Mouse (Mus musculus) common myeloid progenitor, adult 5-6 weeks (primary cell): ENCODE data around the gene Olfr558. TPM values are rescaled to one million over a fixed set of nuclear protein-coding genes. Genes with fewer than 3 reads are reported as not detected.

Source experiments
- ATAC-seq: replicated peaks from 2 replicates; pipeline ENCODE4 v1.8.0; 2016; ENCODE audit warnings: low read depth, mild to moderate bottlenecking, moderate TSS enrichment, inconsistent platforms; ENCODE audit not compliant: poor library complexity, severe bottlenecking
- total RNA-seq: library from RNA; stranded (forward); fragments of 200-1000, 187-1606 nt; gene quantifications from 2 replicates; pipeline ENCODE4 v1.2.3, GENCODE M21; 2017

Olfr558 gene
- 0.14 TPM in 1 of 2 replicates, not detected in the other for total RNA-seq

DNA sequence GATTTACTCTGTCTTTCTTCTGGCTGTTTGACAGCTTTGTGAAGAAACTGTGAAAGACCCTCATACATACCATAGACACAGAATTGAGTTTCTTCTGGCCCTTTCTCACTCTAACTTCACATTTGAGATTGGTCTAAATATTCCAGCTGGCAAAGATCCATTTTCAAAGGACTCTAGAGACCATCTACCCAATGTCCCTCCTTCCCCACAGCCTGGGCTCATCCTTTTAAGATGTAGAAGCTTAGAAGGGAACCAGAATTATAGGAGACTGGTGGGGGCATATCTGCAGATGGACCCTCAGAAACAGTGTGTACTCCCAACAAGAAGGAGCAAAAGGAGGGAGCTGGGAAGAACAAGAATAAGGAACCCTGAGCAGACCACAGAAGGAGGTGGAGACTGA is at the start of gene Olfr558:
Gene Olfr558 (plus strand): TSS at position 301 of the 400 bp plus-strand sequence.
- no peak for ATAC-seq

DNA sequence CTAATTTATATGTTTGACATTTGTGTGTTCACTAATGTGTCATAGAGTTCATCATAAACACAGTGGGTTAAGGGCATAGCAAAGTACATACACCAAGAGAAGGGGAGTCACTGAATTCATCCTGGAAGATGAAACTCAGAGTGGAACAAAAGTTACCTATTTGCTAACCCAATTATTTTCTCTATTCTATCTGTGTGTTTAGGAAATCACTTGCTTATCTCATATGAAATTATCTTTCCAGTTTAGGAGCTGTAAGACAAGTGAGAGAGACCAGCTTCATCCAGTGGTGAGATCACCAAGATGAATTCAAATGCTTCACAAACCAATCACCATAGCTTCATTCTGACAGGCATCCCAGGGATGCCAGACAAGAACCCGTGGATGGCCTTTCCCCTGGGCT is 43.5 kb upstream of the Olfr558 start, which contains the start of gene Olfr555:
Gene Olfr555 (plus strand): TSS at position 301 of the 400 bp plus-strand sequence.
- ATAC-seq = no peak

DNA sequence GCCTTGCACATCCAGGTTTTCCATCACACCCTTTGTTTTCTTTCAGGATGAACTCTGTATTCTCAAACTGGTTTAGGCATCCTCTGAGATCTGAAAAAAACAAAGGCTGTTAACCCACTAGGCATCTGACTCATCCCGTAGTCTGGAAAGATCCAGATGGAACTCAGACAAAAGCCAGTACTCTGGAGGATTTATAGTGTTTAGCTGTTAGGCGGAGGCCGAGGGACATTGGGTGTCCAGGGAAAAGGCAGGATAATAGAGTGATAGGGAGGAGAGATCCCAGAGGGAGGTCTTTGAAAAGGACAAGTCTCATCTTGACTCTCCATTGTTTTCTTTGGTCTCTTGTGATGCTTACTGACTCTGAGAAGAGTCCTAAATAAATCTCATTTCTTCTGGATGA is 37.4 kb upstream of the Olfr558 start, which contains the start of gene Olfr556:
Gene Olfr556 (plus strand): TSS at position 301 of the 400 bp plus-strand sequence.
- no peak for ATAC-seq

DNA sequence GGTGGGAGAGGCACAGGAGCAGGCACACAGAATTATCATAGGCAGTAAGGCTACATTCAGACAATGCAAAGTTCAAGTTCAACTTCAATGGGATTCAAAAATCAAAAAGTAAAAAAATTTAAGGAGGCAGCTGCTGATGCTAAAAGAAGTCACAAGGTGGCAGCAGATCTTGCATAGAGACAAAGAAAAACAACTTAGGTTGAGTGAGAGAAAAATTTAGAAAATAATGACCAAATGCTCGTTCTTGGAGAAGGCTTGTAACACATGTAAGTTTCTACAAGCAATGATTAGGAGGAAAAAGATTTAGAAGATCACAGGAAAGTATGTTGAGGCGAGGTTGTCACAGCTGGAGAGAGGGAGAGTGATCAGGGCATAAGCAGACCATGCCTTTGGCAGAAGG is 36.6 kb upstream of the Olfr558 start:
- ATAC-seq = peak; percentile 65; the same call in 1 of the 2 replicates

DNA sequence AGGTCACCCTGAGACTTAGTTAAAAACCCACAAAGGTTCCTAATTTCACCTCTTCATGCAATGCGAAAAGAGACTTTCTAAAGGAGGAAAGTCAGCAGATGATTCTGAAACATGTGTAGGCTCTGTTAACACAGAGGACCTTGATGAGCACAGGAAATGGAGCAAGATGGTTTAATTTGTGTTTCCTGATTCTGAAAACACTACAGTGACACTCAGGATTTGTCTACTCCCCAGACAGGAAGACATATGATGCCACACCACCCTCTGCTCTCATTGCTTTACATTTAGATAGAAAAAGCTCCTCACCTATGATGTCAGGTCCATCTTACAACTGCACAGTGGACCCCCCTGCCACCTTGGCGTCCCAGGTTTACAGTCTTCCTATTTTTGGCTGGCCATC is 25.8 kb upstream of the Olfr558 start:
- ATAC-seq = peak; percentile 52; the same call in 1 of the 2 replicates

DNA sequence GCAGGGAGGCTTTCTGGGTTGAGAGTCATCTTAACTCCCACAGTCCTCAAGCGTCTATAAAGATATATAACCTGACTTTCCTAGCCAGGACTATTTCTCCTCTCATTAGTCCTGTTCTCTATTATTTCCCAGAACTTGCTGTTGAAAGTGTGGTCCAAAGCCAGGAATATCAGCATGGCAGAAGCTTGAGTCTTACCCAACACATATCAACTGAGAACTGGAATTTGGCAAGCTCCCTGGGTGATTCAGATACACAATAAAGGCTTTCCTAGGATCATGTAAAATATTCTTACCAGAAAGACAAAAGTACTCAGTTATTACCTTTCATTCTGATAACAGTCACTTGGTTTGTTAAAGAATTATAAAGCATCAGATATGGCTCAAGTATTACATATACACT is 20.1 kb upstream of the Olfr558 start:
- ATAC-seq = no peak

DNA sequence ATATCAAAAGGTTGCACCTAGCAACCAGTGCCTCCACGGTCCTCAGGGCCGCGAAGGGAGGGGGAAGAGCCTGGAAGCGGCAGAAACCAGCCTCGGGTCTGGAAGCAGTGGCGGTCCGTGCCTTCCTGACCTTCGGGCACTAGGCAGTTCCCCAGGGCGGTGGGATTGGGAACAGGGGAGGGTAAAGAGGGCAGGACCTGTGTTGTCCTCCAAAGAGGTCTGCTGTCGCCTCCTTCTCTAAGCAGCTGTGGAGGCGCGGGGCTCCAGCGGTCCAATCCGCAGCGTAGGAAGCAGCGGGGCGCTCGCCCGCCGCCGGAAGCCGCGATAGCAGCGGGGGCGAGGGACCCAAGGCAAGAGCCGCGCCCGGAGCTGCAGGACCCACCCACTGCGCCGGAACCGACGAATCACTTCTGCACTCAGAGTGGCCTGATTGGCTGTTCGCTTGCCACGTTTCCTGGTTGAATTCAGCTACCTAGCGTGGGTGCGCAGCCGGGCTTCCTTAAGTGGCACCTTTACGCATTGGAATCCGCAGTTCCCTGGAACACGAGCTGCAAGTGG is 15.0 kb upstream of the Olfr558 start, which contains the start of gene Trim68:
Gene Trim68 (minus strand): TSS at position 384 of the 558 bp plus-strand sequence.
- peak; percentile 100 for ATAC-seq

DNA sequence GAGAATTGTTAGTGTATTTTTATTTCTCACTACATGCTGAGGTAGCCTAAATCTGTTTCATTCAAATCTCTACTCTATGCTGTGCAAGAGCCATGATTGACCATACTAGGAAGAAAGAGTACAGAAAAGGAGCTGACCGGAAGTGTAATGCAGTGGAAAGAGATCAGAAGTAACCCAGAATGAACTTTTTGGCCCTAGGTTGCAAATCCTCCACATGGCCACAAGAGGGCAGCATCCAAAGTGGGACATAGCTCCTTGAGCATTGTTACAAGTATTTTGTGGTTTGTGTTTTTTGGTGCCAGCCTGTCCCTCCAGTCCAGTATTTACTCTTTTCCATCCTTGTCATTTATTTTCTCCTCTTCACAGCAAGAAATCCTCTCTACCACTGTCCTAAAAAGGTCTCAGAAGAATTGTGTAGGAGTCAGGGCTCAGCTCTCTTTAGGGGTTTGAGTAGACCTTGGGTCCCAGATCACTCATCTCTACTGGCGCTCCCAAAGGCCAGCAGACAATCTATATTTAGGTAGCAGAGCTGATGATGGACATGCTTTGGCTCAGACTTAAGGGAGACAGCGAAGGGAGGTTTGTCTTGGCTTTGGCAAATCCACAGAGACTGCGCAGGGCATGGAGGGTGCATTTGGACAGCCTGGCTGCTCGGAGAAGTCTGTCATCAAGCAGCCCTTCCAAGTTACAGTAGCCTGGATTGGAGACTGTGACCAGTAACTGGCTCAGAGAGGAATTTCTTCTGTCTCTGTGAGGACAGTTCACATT is 6.5 kb upstream of the Olfr558 start, which contains the start of gene Olfr557:
Gene Olfr557 (plus strand): TSS at position 553 of the 768 bp plus-strand sequence.
- peak; percentile 93 for ATAC-seq

DNA sequence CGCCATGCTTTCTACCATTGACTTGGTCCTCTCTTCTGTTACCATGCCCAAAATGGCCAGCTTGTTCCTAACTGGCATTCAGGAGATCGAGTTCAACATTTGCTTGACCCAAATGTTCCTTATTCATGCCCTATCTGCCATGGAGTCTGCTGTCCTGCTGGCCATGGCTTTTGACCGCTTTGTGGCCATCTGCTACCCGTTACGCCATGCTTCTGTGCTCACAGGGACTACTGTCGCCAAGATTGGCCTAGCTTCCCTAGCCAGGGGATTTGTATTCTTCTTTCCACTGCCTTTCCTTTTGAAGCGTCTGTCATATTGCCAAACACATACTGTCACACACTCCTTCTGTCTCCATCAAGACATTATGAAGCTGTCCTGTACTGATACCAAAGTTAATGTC is 3.6 kb upstream of the Olfr558 start:
- no peak for ATAC-seq

DNA sequence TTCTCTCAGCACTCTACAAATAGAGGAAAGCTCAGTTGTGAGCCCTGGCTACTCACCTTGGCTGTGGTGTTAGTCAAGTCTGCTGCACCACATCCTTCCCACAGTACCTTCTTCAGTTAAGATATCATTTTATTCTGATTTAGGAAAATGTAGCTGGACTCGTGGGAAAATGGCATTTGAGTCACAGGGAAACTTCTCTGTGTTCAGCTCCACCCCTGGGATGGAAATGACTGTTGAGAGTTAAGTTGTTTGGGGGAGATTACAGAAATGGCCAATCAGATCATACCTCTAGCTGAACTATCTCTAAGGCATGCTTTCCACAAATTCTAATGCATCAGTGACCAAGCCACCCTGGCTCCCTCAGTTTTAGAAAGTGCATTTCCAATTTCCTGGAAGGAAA is 17.0 kb downstream of the Olfr558 start, which contains the start of gene Olfr33:
Gene Olfr33 (minus strand): TSS at position 101 of the 400 bp plus-strand sequence.
- ATAC-seq = no peak

DNA sequence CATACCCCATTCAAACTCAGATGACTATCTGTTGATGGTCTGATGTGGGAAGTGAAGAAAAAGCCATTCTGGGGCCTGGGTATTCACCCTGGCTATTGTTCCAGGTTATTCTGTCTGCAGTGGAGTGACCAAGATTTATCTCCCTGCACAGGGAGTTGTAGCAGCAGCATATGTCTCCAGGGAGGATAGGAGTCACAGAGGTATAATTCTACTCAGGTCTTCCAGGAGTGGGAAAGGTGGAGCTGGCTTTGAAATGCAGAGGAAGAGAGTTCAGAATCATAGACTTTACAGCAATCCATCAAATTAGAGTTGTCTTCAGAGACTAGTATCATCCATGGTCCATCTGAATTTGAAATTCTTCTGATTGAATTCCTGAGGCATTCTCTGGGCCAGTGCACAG is 25.4 kb downstream of the Olfr558 start, which contains the start of gene Olfr559:
Gene Olfr559 (minus strand): TSS at position 101 of the 400 bp plus-strand sequence.
- no peak for ATAC-seq

DNA sequence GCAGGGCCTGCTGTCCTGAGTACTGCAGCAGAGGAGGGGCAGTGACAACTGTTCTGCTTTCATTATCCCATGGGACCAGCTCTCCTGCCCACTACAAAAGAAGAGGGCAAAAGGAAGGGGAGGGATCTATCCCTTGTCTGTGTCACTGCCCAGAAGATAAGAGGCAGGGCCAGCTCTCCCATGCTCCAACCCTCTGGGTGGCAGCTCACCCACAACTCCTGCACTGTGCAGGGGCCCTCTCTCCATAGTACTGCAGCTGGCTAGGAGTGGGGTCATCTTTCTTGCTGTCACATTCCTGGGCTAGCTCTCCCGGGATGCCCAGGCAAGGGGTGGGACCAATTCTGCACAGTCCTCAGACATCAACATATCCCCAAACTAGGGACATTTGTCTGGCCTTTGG is 31.8 kb downstream of the Olfr558 start:
- no peak for ATAC-seq

DNA sequence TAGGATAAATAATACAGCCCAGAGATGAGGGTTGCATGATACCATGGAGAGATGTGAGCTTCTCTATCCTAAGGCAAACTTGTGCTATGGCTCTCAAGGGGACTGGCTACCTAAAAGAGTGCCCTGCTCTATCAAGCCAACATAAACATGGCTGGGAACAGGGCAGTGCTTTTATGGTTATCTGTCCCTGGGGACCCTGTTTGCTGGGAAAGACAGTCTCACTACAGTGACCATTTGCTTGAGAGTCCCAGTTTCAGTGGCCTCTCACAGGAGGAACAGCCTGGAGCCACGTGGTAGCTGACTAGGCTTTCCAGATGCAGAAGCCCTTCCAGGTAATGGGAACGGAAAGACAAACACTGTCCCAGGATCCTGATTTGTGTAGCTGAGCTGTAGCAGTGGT is 35.7 kb downstream of the Olfr558 start:
- no peak for ATAC-seq

DNA sequence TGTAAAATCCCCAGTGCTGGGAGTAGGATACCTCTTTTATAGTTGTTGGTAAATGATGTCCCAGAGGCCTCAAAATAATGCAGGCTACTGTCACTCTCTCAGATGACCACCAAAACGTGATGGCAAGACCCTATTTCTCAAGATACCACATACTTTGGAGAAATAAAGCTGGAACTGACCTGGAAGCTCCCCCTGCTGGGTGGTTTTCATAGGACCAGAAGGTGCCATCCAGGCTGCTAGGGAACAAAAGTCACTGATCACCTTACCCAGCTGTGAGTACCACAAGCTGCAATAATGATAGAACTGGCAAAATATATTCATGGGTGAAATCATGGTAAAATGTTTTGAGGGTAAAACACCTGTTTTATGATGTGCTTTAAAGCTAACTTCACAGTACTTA is 50.1 kb downstream of the Olfr558 start:
- ATAC-seq = peak; percentile 47; the same call in 1 of the 2 replicates

DNA sequence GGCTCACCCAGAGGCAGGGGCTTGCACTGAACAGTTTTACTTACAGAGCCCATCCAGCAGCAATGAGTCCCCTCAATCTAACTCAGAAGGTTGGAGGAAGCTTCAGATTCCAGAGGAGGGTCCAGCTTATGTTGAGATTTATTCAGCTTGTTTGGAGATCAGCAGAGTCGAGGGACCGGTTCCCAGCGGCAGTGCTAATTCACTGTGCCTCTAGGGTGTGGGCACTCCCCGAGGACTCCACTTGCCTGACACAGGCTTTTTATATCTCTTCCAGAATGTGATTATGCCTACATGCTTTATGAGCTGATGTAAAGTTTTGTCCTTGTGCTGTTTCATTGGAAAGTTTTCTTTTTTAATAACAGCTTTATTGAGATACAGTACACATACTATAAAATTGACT is 57.3 kb downstream of the Olfr558 start, which contains the start of the genes Olfr560 and Olfr78:
Gene Olfr560 (minus strand): TSS at position 101 of the 400 bp plus-strand sequence.
Gene Olfr78 (minus strand): TSS at position 206 of the 400 bp plus-strand sequence.
- no peak for ATAC-seq

Other genes starting within 250 kb of the Olfr558 start
- gene Olfr543, start 220.5 kb upstream of the Olfr558 start, total RNA-seq = not detected in 2 replicates
- not detected in 2 replicates for gene Olfr544, start 213.9 kb upstream of the Olfr558 start, total RNA-seq
- gene Olfr545, start 202.6 kb upstream of the Olfr558 start, total RNA-seq = not detected in 2 replicates
- not detected in 2 replicates for gene Olfr547, start 167.5 kb upstream of the Olfr558 start, total RNA-seq
- gene Olfr548-ps1, start 161.3 kb upstream of the Olfr558 start, total RNA-seq = not detected in 2 replicates
- gene Olfr549, start 152.3 kb upstream of the Olfr558 start, total RNA-seq = not detected in 2 replicates
- gene Trim21, start 136.7 kb upstream of the Olfr558 start, total RNA-seq = 31.7 and 33.6 TPM in 2 replicates
- 0.23 TPM in 1 of 2 replicates, not detected in the other for gene Olfr550, start 130.8 kb upstream of the Olfr558 start, total RNA-seq
- not detected in 2 replicates for gene Olfr551, start 110.3 kb upstream of the Olfr558 start, total RNA-seq
- gene Olfr552, start 104.4 kb upstream of the Olfr558 start, total RNA-seq = not detected in 2 replicates
- not detected in 2 replicates for gene Olfr553, start 84.0 kb upstream of the Olfr558 start, total RNA-seq
- gene Olfr554, start 63.8 kb upstream of the Olfr558 start, total RNA-seq = not detected in 2 replicates
- gene Olfr555, start 43.4 kb upstream of the Olfr558 start, total RNA-seq = not detected in 2 replicates
- gene Olfr556, start 37.3 kb upstream of the Olfr558 start, total RNA-seq = not detected in 2 replicates
- gene Trim68, start 14.9 kb upstream of the Olfr558 start, total RNA-seq = 8.2 and 10.7 TPM in 2 replicates
- not detected in 2 replicates for gene Olfr557, start 6.3 kb upstream of the Olfr558 start, total RNA-seq
- gene Olfr33, start 16.9 kb downstream of the Olfr558 start, total RNA-seq = not detected in 2 replicates
- gene Olfr559, start 25.3 kb downstream of the Olfr558 start, total RNA-seq = not detected in 2 replicates
- gene Olfr560, start 57.2 kb downstream of the Olfr558 start, total RNA-seq = not detected in 2 replicates
- gene Olfr78, start 57.3 kb downstream of the Olfr558 start, total RNA-seq = not detected in 2 replicates
- not detected in 2 replicates for gene Olfr561, start 69.0 kb downstream of the Olfr558 start, total RNA-seq
- gene Olfr564, start 101.3 kb downstream of the Olfr558 start, total RNA-seq = not detected in 2 replicates
- gene Olfr566, start 156.6 kb downstream of the Olfr558 start, total RNA-seq = not detected in 2 replicates
- gene Olfr568, start 174.9 kb downstream of the Olfr558 start, total RNA-seq = not detected in 2 replicates
- not detected in 2 replicates for gene Olfr569, start 188.7 kb downstream of the Olfr558 start, total RNA-seq
- gene Olfr570, start 192.4 kb downstream of the Olfr558 start, total RNA-seq = not detected in 2 replicates
- gene Olfr571, start 215.3 kb downstream of the Olfr558 start, total RNA-seq = not detected in 2 replicates
- gene Olfr572, start 222.2 kb downstream of the Olfr558 start, total RNA-seq = not detected in 2 replicates
- not detected in 2 replicates for gene Olfr573-ps1, start 240.4 kb downstream of the Olfr558 start, total RNA-seq
- gene Olfr574, start 246.3 kb downstream of the Olfr558 start, total RNA-seq = not detected in 2 replicates